Mouse (Mus musculus): ENCODE measurements around the gene Serpinf1.

The Serpinf1 gene

GRCm38 (mm10) chr11:75422013-75422792, at the start of gene Serpinf1:
Gene Serpinf1, minus strand, starts transcription at chr11:75422701.
- no peak for DNase-seq (ENCODE audit: low spot score in 2 of 2)

GRCm38 (mm10) chr11:75470675-75471074, 48.2 kb upstream of the Serpinf1 start:
- DNase-seq (ENCODE audit: low spot score in 2 of 2) = no peak

GRCm38 (mm10) chr11:75469261-75469660, 46.8 kb upstream of the Serpinf1 start:
- no peak for DNase-seq (ENCODE audit: low spot score in 2 of 2)

- DNase-seq (ENCODE audit: low spot score in 2 of 2) = no peak
These were observed 45.9 kb upstream of the Serpinf1 start for GRCm38 (mm10) chr11:75468410-75468809.

- DNase-seq (ENCODE audit: low spot score in 2 of 2) = peak; percentile 46 to 57
These were observed 45.2 kb upstream of the Serpinf1 start for GRCm38 (mm10) chr11:75467512-75468215.

- DNase-seq (ENCODE audit: low spot score in 2 of 2) = no peak
These were observed 44.4 kb upstream of the Serpinf1 start for GRCm38 (mm10) chr11:75466731-75467505.

GRCm38 (mm10) chr11:75465051-75465450, 42.5 kb upstream of the Serpinf1 start:
- DNase-seq (ENCODE audit: low spot score in 2 of 2) = no peak

GRCm38 (mm10) chr11:75464417-75464816, 41.9 kb upstream of the Serpinf1 start:
- DNase-seq (ENCODE audit: low spot score in 2 of 2) = no peak

GRCm38 (mm10) chr11:75463624-75464023, 41.1 kb upstream of the Serpinf1 start:
- DNase-seq (ENCODE audit: low spot score in 2 of 2) = no peak

GRCm38 (mm10) chr11:75462865-75463336, 40.4 kb upstream of the Serpinf1 start:
- DNase-seq (ENCODE audit: low spot score in 2 of 2) = peak; percentile 59 to 74

GRCm38 (mm10) chr11:75462253-75462783, 39.8 kb upstream of the Serpinf1 start:
- DNase-seq (ENCODE audit: low spot score in 2 of 2) = peak; percentile 49 to 60

GRCm38 (mm10) chr11:75461743-75462252, 39.3 kb upstream of the Serpinf1 start:
- DNase-seq (ENCODE audit: low spot score in 2 of 2) = no peak

GRCm38 (mm10) chr11:75460844-75461742, 38.6 kb upstream of the Serpinf1 start, which contains the start of gene Tlcd2:
Gene Tlcd2, plus strand, starts transcription at chr11:75461715.
- DNase-seq (ENCODE audit: low spot score in 2 of 2) = peak; percentile 100

- peak; percentile 91 to 96 for DNase-seq (ENCODE audit: low spot score in 2 of 2)
These were observed 37.8 kb upstream of the Serpinf1 start for GRCm38 (mm10) chr11:75460103-75460843.

GRCm38 (mm10) chr11:75459751-75460102, 37.2 kb upstream of the Serpinf1 start:
- no peak for DNase-seq (ENCODE audit: low spot score in 2 of 2)

GRCm38 (mm10) chr11:75459141-75459711, 36.7 kb upstream of the Serpinf1 start:
- DNase-seq (ENCODE audit: low spot score in 2 of 2) = no peak

- DNase-seq (ENCODE audit: low spot score in 2 of 2) = peak; percentile 47 to 57
These were observed 36.1 kb upstream of the Serpinf1 start for GRCm38 (mm10) chr11:75458628-75459041.

- peak; percentile 46 to 58 for DNase-seq (ENCODE audit: low spot score in 2 of 2)
These were observed 35.7 kb upstream of the Serpinf1 start for GRCm38 (mm10) chr11:75458169-75458568.

GRCm38 (mm10) chr11:75456440-75456871, 34.0 kb upstream of the Serpinf1 start:
- no peak for DNase-seq (ENCODE audit: low spot score in 2 of 2)
